Mouse (Mus musculus) T-helper 2 cell (primary cell): ENCODE data around the gene Dcpp3.
"Not testable (repeated sequence)": the region's sequence is repeated elsewhere in the genome, so short reads cannot be mapped to it uniquely, and the experiment has no call there.

ENCODE experiments used
- in situ Hi-C: fragments of 300-600 bp; cut with MboI, MseI; formaldehyde crosslinking; loops from one replicate; pipeline ENCODE4 v1.15.1; 2025; ENCODE audit warnings: high pct_unique_total_duplicates

Gene Dcpp3

DNA sequence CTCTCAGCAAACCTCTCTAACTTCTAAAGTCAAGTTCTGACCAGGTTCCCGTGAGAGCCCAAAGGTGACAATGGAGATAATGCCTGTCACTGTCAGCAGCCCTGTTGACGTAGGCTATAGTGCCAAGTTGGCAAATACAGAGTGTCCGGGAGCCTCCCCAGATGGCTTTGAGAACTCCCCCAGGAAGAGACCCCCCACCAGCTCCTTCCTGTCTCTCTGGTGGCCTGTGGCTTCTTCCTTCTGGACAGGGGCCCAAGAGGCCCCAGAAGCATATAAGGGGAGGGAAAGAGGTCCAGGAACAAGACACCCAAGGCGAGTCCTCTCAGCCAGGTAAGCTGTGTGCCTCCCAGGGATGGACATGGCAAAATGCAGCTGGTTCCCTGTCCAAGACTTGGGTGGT lies at the start of gene Dcpp3:
TSS of gene Dcpp3 (plus strand) at position 301 of the 400 bp plus-strand sequence.
- in situ Hi-C loops, result not testable (repeated sequence)

DNA sequence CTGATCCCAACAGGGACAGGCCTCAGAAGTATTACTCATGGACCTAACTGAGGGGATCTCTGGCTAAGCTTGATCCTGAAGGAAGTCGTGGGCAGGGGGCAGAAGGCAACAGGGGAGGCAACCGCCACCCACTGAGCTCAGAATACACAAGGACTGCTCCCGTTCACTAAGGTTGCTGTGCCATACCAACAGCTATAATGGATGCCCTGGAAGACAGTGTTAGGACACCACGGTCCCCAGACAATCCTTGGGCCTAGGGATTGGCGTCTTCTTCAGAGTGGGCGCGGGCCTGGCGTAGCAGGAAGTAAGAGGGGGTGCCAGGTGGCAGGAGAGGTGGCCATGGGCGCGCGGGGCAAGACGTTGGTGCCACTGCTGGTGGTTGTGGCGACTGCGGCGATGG lies 49.5 kb upstream of the Dcpp3 start, which contains the start of gene Prss21:
TSS of gene Prss21 (plus strand) at position 301 of the 400 bp plus-strand sequence.
- in situ Hi-C loops, result loop anchor here (25.0 kb wide), 1 partner anchor 95 kb away; the partner anchor contains the start of gene Sbpl

DNA sequence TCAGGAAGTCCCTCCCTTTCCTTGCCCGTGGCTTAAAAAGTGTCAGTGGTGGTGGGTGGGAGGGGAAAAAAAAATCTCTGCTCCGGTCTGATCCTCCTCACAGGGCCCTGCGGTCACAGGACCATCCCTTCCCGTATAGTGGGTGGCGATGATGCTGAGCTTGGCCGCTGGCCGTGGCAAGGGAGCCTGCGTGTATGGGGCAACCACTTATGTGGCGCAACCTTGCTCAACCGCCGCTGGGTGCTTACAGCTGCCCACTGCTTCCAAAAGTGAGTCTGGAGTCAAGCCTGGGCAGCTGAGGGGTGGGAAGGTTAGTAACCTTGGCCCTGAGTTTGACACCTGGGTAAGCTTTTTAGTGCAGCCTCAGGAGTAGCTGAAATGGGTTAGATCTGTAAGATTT lies 48.7 kb upstream of the Dcpp3 start:
- in situ Hi-C loops, result loop anchor here (25.0 kb wide), 1 partner anchor 94 kb away; the partner anchor contains the start of gene Sbpl

DNA sequence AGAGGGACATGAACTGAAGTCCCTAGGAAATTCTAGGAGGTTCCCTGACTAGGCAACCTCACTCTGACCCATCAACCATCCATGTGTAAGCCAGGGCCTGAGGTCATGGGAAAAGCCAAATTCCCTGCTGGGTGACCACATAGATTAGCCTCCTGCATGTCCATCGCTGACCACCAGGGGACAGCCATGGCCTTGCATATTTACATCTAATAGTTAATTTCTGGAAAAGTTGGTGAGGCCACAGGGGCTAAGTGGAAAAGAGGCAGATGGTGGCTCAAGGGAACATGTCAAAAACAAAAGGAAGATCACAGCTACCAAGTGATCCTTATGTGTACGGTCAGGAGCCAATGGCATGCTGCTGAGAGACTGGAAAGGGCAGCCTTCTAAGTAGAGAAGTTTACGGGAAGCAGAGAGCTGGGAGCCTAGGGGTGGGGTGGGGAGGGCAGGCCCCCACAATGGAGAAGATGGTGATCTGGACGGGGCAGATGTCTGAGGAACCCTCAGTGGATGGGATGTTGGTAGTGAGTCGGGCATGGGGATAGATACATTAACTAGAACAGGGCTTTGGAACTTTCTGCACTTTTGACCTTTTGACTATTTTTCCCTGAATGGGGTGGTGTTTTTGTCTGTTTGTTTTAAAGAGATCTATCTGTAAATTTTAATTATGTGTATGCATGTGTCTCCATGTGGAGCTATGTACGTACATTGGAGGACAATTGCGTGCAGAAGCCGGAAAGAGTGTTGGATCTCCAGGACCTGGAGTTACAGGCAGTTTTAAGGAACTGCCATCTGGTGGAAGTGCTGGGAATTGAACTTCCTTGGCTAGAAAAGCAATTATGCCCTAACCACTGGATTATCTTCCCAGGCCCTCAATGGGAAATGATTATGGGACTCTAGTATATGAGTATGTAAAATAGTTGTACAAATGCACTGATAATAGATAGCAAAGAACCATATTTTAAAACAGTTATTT lies 43.1 kb upstream of the Dcpp3 start:
- in situ Hi-C loops, result loop anchor here (25.0 kb wide), 1 partner anchor 88 kb away; the partner anchor contains the start of gene Sbpl

DNA sequence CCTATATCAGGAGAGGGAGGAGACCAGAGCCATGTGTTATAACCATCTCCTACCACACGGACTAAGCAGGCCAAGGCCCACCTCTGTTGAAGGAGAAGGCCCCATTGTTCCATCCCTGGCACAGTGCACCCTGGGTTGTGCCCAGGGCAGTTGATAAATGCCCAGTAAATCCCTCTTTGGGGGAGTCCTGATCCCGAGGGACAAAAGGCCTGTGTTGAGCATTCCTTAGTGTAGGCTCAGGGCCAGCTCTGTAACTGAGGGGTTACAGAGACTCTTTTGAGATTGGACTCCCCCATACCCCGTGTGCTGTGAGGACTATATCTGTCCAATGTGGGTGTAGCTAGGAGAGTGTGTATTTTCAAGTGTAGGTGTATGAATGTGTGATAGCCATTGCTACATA lies 40.5 kb upstream of the Dcpp3 start:
- in situ Hi-C loops, result no loop called here

DNA sequence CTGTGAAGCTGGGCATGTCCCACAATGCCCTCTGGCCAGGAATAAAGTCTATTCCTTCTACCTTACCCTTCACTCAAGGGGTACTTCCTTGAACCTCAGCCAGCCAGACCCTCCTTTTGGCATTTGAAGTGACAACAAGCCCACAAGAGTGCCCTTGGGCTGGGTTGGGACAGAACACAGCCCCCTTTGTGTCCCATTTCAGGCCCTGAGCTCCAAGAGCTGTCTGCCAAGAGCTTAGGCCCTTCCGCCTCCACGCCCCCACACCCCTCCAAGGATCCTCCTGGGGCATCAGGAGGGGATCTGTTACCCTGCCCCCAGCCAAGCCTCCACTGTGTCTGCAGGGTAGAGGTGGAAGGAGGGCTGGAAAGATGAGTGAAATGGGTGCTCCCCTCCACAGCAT lies 40.1 kb upstream of the Dcpp3 start:
- in situ Hi-C loops, result no loop called here

DNA sequence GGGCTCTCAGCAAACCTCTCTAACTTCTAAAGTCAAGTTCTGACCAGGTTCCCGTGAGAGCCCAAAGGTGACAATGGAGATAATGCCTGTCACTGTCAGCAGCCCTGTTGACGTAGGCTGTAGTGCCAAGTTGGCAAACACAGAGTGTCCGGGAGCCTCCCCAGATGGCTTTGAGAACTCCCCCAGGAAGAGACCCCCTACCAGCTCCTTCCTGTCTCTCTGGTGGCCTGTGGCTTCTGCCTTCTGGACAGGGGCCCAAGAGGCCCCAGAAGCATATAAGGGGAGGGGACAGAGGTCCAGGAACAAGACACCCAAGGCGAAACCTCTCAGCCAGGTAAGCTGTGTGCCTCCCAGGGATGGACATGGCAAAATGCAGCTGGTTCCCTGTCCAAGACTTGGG lies 36.7 kb upstream of the Dcpp3 start, which contains the start of the genes Dcpp1 and Dcpp2:
TSS of gene Dcpp1 (plus strand) at position 301 of the 400 bp plus-strand sequence.
TSS of gene Dcpp2 (plus strand) at position 305 of the 400 bp plus-strand sequence.
- in situ Hi-C loops, result not testable (repeated sequence)

DNA sequence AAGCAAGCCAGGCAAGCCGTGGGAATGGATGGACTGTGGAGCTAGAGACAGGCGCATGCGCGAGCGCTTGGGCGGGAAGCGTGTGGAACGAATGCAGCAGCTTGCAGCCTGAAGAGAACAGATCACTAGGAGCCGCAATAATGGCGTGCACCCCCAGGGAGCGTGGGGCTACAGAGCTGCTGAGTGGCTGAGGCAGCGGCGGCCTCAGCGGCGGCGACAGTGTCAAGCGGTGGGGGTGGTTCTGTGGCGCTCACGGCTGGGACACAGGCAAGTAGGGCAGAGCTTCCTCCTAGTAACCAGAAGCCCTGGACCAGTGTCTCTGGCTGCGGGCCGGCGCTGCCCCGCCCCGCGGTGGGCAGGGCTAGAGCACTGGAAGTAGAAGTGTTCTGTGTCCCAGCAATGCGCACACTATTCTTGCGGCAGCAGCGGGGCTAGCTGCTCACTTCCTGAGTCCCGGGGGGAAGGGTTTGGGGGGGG lies 7.3 kb downstream of the Dcpp3 start:
- in situ Hi-C loops, result no loop called here

DNA sequence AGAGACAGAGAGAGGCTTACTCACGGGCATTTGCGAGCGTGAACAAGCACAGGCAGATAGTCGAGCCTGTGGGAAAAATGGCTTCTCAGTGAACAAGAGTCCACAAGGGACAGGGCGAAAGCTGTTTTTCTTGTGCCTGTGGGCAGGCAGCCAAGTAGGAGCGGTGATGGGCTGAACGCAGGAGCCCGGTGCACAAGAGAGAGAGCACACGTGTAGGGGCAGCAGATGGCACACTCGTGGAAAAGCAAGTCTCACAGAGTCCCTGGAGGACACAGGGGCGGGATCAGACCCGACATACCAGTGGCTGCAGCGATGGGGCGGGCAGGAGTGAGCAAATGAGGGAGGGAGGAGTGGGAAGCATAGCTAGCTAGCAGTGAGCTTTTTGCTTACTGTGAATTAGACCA lies 7.8 kb downstream of the Dcpp3 start:
- in situ Hi-C loops, result no loop called here

DNA sequence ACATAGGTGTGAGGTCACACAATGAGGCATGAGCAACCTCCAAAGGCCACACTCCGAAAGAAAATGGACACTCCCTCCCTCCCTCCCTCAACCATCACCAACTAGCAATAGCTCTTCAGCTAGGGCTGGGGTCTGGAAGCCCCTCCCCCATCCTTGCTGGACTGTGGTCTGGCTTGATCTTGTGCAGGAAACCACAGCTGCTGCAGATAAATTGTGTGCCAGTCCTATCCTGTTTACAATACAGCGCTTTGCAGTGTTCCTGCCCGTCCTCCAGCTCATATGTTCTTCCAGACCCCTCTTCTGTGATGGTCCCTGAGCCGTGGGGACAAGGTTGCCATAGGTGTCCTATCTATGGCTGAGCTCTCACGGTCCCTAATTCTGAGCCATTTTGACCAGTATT lies 13.9 kb downstream of the Dcpp3 start:
- in situ Hi-C loops, result no loop called here

DNA sequence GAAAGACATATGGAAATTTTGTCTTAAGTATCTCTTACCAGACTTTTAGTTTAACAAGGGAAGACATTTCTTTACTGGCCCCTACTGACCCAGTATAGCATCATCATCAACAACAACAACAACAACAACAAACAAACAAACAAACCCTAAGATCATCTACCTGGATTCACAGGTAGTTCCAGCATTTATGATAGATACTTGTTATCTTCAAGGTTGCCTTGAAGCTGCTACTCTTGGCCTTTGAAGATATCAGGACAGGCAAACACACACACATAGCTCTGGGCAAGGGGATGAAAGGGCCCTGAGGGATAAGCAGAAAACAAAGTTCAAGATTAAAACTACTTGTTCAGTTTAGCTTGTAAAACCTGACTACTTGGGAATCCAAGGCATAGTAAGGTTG lies 24.1 kb downstream of the Dcpp3 start, which contains the start of gene Sbp:
TSS of gene Sbp (plus strand) at position 301 of the 400 bp plus-strand sequence.
- in situ Hi-C loops, result no loop called here

DNA sequence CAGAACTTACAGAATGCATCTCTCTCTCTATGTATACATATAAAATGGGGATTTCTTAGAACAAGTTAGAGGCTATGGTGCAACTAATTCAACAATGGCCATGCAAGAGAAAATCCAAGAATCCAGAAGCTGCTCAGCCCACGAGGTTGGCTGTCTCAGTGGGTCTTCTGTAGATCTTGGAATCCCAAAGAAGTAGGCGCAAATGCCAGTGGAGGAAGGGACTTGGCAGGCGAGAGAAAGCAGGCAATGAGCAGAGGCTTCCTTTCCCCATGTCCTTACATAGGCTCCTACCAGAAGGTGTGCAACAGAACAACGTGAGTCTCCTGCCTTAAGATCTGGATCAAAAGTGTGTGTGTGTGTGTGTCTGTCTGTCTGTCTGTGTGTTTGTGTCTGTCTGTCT lies 30.2 kb downstream of the Dcpp3 start:
- in situ Hi-C loops, result not testable (repeated sequence)

DNA sequence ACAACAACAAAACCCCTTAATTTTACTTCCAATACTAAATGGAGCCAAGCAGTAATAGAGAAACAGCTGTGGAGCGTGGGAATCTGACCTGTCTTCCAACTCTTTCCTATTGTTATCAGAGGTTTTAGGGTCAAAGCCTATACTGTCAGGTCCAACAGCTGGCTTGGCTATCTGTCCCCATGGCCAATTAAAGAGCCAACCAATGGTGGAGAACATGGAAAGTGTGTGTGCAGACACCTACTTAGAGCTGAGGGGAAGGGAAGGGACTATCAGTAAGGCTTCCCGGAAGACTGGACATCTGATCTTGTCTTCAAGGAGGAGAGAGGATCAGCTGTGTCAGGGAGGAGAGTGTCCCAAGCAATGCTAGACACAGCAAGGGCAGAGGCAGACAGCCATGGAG lies 31.8 kb downstream of the Dcpp3 start:
- in situ Hi-C loops, result no loop called here

DNA sequence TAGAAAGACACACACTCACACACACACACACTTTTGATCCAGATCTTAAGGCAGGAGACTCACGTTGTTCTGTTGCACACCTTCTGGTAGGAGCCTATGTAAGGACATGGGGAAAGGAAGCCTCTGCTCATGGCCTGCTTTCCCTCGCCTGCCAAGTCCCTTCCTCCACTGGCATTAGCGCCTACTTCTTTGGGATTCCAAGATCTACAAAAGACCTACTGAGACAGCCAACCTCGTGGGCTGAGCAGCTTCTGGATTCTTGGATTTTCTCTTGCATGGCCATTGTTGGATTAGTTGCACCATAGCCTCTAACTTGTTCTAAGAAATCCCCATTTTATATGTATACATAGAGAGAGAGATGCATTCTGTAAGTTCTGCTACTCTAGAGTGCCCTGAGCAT lies 33.6 kb downstream of the Dcpp3 start:
- in situ Hi-C loops, result loop anchor here (25.0 kb wide), 1 partner anchor 89 kb away; the partner anchor contains the start of gene Prss21

DNA sequence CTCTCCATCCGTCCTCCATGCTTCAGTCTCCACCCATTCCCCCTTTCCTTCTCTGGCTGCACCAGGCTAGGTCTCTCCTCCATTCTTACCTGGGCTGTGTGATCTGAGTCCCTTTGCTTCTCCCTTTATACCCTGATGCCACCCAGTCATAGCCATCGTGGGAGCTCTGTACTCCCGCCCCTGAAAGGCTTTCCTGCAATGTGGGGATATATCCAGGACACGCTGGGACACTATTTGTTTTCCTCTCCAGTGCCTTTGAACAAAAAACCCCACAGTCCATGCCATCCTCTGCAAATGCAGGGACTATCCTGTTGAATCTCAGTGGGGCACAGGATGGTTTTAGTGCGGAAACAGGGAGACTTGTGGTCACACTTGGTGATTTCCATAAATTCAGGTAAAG lies 37.9 kb downstream of the Dcpp3 start, which contains the start of gene Sbpl:
TSS of gene Sbpl (minus strand) at position 101 of the 400 bp plus-strand sequence.
- in situ Hi-C loops, result loop anchor here (25.0 kb wide), 1 partner anchor 93 kb away; the partner anchor contains the start of gene Prss21

DNA sequence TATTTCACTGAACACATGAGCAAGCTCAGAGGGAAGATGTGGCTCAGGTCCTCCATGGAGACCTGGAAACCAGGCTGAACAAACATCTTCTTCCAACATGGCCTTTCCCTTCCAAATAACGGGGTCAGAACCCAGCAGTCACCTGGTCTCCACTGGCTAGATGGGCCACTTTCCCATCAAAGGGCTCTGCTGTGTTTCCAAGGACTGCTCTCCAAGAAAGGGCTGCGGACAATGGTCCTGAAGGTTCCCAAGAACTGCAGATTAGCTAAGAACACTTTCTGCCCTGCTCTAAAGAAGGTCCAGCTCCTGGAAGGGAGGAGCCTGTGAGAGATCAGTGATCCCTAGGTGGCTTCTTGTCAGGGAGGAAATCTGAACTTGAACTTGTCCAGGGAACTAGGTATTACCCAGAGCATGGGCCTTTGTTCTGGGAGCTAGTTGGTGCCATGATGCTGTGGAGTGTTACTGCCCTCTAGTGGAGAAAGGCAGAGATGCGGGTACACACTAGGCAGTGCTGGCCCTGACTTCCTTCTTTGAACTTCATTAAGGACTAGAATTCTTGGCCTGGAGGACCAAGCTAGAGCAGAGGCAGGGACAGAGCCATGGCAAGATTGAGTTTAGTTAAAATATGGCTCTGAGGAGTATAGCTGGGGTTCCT lies 43.0 kb downstream of the Dcpp3 start:
- in situ Hi-C loops, result loop anchor here (25.0 kb wide), 1 partner anchor 98 kb away; the partner anchor contains the start of gene Prss21

DNA sequence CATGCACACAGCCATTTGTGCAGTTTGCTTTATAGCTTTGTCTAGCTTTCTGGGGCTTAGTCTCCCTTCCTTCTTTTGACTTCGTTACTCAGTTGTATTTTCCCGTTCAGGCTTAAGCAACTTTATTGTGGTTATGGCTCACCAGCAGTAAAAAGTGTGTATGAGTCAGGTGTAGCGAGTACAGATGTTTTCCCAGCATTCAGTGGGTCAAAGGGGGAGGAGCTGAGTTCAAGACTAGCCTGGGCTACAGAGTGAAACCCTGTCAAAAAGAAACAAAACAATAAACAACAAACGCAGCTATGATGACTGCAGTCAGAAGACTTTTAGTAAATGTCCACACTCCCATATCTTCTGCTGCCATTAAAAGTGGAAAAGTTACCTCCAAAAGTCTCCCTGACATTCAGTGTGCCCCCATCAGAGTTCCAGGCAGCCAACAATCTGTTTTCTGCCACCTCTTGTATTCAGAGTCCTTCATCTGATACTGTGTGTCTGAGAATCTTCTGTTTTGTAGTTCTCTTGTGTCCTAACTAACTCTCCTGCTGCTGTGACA lies 44.4 kb downstream of the Dcpp3 start:
- in situ Hi-C loops, result loop anchor here (25.0 kb wide), 1 partner anchor 99 kb away; the partner anchor contains the start of gene Prss21

DNA sequence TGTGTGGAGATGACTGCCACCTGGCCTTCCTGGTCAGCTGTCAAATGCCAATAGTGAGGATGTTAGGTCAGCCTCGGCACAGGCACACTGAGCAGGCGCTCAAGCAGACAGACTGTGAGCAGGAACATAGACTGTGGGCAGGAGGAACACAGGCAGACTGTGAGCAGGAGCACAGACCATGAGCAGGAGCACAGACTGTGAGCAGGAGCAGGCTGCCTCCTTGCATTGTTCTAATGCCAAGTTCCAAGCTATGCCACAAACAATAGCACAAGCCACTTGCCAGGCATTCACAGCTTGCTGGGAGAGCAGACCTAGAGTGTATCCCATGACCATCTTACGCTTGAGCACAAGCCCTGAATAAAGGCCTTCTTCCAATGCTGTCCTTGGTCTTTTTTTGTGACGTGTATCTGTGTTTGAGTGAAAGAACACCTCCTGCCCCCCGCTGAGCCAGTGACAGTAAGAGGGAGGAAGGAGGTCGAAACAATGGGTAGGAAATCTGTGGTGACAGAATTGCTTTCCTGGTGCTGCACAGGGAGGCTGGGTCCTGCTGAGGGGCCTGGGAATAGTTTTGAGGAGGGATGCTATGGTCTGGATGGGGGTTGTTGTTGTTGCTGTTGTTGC lies 48.7 kb downstream of the Dcpp3 start:
- in situ Hi-C loops, result loop anchor here (25.0 kb wide), 1 partner anchor 104 kb away; the partner anchor contains the start of gene Prss21

DNA sequence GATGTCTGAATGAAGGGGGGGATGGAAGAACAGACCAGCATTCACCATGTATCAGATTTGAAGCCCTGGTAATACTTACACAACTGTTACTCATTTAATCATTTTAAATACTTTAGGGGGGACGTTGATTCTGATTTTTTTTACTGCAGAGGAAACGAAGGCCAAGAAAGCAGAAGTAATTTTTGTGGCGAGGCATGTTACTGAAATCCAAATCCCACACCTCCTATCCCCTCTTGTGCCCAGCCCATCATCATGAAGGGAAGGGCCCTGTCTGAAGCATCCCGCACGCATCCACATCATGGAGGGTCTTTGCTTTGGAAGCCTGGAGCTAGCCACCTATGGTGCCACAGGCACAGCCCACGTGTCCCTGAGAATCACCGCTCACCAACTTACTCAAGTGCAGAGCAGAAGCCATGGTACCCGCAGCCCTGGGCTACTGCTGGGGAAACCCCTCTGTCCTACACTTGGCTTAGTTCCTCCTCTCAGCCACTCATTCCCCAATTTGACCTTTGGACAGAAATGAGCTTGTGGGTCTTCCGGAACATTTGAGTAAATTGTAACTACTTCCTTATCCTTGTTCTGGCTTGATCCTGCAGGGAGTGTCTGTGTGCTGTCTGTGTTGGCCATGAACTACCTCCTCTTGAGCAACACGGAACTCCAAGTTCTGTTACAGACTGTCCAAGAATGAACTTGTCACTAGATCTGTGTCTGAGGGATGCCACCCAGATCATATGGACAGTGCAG lies 49.6 kb downstream of the Dcpp3 start:
- in situ Hi-C loops, result loop anchor here (25.0 kb wide), 1 partner anchor 105 kb away; the partner anchor contains the start of gene Prss21

DNA sequence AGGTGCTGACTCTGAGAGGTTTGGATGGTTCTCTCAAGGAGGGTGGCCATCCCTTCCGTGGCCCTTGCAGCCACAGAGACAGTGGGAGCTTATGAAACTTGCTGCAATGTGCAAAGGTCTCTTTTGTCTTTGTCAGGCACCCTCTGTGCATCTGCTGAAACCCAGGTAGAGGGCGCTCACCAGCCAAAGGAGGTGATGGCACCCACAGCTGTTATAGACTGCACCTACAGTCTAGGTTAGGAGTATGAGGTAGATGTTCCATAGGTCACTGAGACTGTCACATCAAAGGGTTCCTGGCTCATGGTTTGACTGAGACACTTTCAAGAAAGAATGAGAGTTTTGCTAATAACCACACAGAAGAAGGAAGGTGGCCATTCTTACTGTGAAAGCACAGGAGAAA lies 51.5 kb downstream of the Dcpp3 start:
- in situ Hi-C loops, result loop anchor here (25.0 kb wide), 1 partner anchor 106 kb away; the partner anchor contains the start of gene Prss21
